Mouse (Mus musculus) hematopoietic stem cell, adult 5-6 weeks (primary cell): Measurements from ENCODE around the gene Col1a1. TPM values are rescaled to one million over a fixed set of nuclear protein-coding genes. Genes with fewer than 3 reads are reported as not detected.
"Not testable (repeated sequence)": the region's sequence is repeated elsewhere in the genome, so short reads cannot be mapped to it uniquely, and the experiment has no call there.

Experiments used
- ATAC-seq, 2 experiments: fragments of 125-278 bp in 1 of 2; replicated peaks in 1 of 2; 2 replicates each; pipeline ENCODE4 v1.8.0; 2016 to 2017; ENCODE audit warnings: inconsistent platforms in 2 of 2, mild to moderate bottlenecking in 2 of 2, moderate number of reproducible peaks in 2 of 2, low read depth in 1 of 2, moderate TSS enrichment in 1 of 2; ENCODE audit not compliant: low FRiP score in 2 of 2, poor library complexity in 2 of 2, severe bottlenecking in 2 of 2, insufficient read depth in 1 of 2, low TSS enrichment in 1 of 2
- total RNA-seq: library from RNA; stranded (forward); fragments of 172-1452, 232-1000 nt; gene quantifications from 2 replicates; pipeline ENCODE4 v1.2.3, GENCODE M21; 2017

Col1a1 gene
- total RNA-seq, 1 experiment from 2014 or later, result not detected

GRCm38 (mm10) chr11:94967419-94967818, 31.4 kb downstream of the Col1a1 start, which contains the start of gene Hils1:
Gene Hils1, plus strand, starts transcription at chr11:94967593.
- no peak for ATAC-seq

GRCm38 (mm10) chr11:94968187-94968586, 32.2 kb downstream of the Col1a1 start:
- no peak for ATAC-seq

- ATAC-seq, result not testable (repeated sequence)
These were observed 33.7 kb downstream of the Col1a1 start for GRCm38 (mm10) chr11:94969709-94970108.

- ATAC-seq, result peak; percentile 34 to 37; a peak in 2 of 4 replicates
These were observed 34.4 kb downstream of the Col1a1 start for GRCm38 (mm10) chr11:94970210-94970943.

- ATAC-seq, result no peak
These were observed 36.0 kb downstream of the Col1a1 start for GRCm38 (mm10) chr11:94971895-94972615.

- ATAC-seq, result no peak
These were observed 36.9 kb downstream of the Col1a1 start for GRCm38 (mm10) chr11:94972887-94973286.

- no peak for ATAC-seq
These were observed 37.3 kb downstream of the Col1a1 start for GRCm38 (mm10) chr11:94973313-94973712.

- no peak for ATAC-seq
These were observed 38.9 kb downstream of the Col1a1 start for GRCm38 (mm10) chr11:94974951-94975350.

GRCm38 (mm10) chr11:94976199-94976598, 40.2 kb downstream of the Col1a1 start, which contains the start of gene Sgca:
Gene Sgca, minus strand, starts transcription at chr11:94976327.
- ATAC-seq, result no peak

- ATAC-seq, result no peak
These were observed 42.3 kb downstream of the Col1a1 start for GRCm38 (mm10) chr11:94978178-94978915.

GRCm38 (mm10) chr11:94978947-94979346, 42.9 kb downstream of the Col1a1 start:
- ATAC-seq, result peak; percentile 98 to 99

- ATAC-seq, result no peak
These were observed 43.6 kb downstream of the Col1a1 start for GRCm38 (mm10) chr11:94979462-94980179.

GRCm38 (mm10) chr11:94985140-94985539, 49.1 kb downstream of the Col1a1 start:
- no peak for ATAC-seq

- ATAC-seq, result no peak
These were observed 49.8 kb downstream of the Col1a1 start for GRCm38 (mm10) chr11:94985822-94986221.

GRCm38 (mm10) chr11:94986435-94986834, 50.4 kb downstream of the Col1a1 start:
- ATAC-seq, result no peak

GRCm38 (mm10) chr11:94987341-94987740, 51.3 kb downstream of the Col1a1 start:
- no peak for ATAC-seq

- ATAC-seq, result no peak
These were observed 51.8 kb downstream of the Col1a1 start for GRCm38 (mm10) chr11:94987851-94988250.
